Mouse (Mus musculus): ENCODE measurements around the gene Tmem87a.

The Tmem87a gene

DNA sequence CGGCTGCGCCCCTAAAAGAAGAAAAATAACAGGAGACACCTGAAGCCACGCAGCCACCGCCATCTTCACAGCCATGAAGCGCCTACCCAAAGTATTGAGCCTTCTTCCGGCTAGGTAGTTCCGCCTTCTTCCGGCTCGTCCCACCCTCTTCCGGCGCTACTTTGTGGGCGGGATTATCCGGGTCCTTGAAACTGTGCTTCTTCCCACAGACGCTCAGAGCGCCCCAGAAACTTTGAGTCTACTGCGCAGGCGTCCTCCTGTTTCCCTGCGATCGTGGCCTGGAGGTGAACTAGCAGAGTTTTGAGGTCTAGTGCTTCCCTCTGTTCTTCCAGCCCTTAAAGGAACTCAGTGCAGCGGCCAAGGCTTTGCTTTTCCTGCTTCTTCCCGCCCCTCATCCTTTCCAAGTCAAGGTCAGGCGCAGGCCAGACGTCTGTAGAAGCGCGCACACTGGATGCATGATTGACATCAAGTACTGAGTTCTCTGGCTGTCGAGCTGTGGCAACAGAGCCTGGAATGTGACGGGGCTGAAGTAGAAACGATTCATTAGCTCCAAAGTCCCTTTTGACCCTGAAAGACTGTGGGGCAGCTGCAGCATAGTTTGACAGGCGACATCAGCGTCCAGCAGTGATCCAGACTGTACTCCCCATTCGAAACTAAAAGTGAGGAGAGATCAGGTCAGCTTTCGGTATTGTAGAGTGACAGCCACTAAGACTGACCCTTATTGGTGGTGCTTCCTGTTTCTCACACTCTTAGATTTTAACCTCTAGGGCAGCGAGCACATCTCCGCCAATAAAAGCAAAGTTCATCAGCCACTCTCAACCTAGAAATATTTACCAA, at the start of gene Tmem87a:
TSS of gene Tmem87a (minus strand) at position 128 of the 837 bp plus-strand sequence.
- DNase-seq = peak; percentile 93 to 96

- DNase-seq = no peak
Measured at GRCm38 (mm10) chr2:120452600-120452999, 48.7 kb upstream of the Tmem87a start.

DNA sequence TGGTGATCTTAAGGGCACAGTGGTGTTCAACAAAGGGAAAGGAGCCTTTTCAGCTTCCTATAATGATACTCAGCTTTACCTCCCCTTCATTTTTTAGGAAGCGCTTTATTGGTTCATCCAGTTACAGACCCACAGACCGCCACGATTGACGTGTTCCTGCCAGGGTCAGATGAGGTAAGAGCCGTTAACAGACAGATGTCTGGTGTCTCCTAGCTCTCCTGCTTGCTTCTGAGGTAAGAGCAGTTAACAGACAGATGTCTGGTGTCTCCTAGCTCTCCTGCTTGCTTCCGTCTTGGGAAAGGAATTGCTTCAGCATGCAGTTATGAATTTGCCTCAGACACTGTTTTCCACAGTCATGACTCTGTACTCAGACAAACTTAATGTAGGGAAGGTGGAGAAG, 46.8 kb upstream of the Tmem87a start:
- DNase-seq = no peak

GRCm38 (mm10) chr2:120447306-120447705, 43.4 kb upstream of the Tmem87a start:
- DNase-seq = no peak

DNA sequence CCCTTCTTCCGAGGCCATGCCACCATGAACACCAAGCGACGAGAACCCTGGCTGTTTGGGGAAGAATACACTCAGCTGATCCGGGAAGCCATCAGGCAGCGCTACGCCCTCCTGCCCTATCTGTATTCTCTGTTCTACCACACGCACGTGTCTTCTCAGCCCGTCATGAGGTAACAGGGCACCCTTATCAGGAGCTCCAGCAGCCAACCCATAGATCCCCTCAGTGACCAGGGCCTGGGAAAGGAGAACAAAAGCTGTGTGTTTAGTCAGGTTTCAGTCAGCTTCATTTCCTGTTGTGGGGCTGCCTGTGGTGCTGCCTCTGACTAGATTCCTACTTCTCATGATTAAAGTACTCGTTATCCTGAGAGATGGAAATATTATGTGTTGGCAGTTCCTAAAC, 42.5 kb upstream of the Tmem87a start:
- DNase-seq = no peak

DNA sequence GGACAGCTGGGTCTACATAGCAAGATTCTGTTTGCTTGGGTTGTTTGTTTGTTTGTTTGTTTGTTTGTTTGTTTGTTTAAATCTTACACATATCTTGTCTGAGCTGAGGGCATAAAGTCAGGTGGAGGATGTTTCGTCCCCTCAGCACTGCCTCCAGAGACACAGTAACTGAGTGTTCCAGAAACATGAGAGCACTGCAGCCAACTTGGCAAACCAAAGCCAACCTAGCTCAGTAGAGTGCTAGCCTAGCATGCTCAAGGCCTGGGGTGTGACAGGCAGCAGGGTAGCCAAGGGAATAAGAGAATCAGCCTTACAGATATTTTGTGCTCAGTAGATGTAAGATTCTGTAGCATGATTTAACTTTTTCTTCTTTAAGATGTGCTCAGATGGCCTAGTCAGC, 40.6 kb upstream of the Tmem87a start:
- no peak for DNase-seq

DNA sequence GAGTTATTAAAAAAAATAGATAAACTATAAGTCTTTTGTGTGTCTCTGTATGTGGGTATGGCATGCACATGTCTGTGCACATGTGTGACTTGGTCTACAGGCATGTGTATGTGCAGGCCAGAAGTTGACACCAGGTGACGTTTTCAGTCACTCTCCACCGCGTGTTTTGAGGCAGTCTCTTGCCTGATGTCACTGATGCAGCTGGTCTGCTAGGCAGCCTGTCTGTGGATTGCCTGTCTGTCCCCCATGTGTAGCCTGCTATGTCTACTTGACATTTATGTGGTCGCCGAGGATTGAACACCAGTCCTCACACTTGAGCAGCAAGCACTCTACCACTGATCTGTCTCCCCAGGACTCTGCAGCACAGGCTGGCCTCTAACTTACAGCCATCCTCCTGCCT, 20.5 kb upstream of the Tmem87a start:
- no peak for DNase-seq

DNA sequence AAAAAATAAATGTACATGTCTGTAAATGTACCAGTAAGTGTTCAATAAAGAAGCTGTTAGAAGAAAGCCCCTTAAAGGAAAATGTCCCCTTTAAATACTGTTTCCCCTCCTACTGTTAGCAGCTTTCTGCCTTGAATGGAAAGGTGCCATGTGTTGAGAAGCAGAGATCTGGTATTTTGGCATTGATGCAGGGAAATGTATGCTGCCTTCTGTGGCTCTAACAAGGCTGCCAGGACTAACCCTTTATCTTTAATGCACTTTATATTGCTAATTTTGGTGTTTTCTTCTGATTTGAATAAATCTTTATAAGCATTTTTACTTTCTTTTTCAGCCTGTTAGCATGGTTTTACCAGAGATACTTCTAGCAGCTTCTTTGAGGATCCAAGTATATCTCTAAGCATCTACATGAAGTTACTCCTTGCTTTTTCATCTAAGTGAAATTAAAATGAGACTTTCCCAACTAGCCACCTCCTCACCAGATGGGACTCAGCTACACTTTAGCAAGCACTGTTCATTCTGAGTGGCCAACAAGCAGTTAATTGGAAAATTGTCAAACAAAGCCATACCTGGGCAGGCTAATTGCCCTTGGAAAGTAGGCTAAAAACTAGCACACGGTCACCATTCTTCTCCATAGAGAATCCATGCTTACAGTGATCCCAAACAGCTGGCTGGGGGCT, 11.0 kb upstream of the Tmem87a start:
- peak; percentile 27 to 61 for DNase-seq

DNA sequence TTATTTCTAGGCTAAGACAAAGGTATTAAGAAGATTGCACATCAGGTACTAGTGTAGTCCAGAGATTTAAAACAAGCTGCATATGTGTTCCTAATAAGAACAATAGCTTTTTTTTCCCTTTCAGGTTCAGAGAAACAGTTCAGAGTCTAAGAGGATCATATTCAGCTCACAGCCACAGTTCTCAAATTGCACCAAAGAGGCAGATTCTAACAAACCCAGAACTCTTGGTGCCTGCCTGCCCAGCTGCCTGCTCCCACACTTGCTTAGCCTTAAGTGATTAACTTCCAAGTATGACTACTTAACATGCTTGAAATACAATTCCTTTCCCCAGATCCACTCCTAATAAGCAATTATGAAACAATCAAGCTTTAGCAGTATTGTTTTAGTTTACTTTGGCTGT, 10.2 kb upstream of the Tmem87a start:
- DNase-seq = no peak

DNA sequence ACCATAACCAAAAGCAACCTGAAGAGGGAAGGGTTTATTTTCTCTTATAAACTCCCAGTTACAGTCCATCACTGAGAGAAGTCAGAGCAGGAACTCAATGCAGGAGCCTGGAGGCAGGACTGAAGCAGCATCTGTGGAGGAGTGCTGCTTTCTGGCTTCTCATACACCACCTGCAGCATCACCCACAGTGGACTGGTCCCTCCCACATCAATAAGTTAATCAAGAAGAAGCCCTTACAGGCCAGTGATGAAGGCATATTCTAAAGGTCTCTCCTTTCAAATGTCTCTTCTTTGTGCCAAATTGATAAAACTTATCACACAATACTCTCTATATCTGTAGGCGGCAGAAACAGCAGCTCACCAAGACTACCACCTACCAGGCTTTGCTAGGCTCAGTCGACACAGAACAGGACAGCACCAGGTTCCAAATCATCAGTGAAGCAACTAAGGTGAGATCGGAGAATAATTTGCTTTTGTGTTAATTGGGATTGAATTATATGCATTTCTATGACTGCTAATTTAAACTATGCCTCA, 7.2 kb upstream of the Tmem87a start:
- DNase-seq = no peak

DNA sequence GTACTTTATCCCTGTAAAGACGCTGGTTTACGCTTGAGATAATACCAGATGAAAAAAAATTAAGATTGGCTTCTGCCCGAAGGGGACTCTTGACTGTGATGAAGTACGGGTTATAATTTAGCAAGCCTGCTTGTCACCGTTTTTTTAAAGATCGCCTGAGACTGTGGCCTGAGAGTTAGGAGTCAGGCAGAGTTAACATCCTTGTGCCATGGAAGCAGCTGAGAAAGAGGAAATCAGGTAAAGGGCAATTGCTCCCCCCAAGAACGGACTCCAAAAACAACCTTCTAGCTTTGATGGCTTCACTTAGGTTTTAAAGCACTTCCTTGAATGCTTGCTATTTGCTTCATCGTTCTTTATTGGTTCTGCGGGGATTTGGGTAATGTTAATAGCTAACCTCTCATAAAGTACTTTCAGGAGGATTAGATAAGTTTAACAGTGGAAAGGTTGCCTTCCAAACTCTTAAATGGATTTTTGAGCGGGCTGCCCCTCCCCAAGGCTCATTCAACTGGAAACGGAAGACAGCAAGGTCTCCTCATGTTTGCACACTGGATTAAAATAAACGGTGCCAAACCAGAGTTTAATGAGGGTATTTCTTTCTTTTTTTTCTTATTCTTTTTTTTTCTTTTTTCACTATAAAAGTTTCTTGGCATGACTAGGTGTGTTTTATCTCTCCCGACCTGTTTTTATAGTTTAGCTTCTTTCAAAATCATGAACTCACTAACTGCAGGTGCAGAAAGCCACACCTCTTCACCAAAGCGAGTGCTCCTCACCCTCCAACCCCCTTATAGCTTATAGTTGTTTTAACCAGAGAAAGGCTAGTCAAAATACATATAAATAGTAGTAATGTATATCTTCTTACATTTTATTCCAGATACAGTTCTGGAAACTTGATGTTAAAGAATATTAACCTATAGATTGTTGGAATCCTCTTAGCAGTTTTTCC, 1.2 kb upstream of the Tmem87a start:
- DNase-seq = peak; percentile 13 to 22

DNA sequence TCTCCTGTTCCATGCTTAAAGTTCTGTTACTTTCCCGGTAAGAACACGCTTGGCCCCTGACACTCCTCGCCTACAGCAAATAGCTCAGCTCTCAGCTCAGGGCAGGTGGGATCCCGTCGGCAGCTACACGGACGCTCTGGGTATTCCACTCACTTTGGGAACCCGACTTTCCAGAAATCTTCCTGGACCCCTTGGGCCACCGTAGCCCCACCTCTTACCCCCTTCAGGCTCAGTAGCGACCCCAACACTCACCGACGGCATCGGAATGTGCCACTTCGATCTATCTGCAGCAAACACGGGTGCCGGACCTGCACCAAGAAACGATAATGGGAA, 294 bp downstream of the Tmem87a start, which contains the start of gene Ganc:
TSS of gene Ganc (plus strand) at position 244 of the 333 bp plus-strand sequence.
- DNase-seq = no peak

GRCm38 (mm10) chr2:120402813-120403212, 1.1 kb downstream of the Tmem87a start:
- no peak for DNase-seq

DNA sequence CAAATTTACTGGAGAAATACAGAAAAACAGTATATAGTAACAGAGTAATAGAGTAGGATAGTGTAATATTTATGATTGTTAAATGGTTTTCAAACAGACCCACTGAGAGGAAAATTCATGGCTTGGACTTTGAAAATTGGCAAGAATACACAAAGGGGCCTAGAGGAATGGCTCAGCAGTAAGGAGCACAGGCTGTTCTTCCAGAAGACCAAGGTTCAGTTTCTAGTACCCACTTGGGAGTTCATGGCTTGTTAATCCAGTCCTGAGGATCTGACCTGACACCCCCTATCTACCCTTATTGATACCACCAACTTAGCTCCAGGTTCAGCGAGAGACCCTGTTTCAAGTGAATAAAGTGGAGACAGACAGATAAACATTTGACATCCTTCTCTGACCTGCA, 6.0 kb downstream of the Tmem87a start:
- no peak for DNase-seq

GRCm38 (mm10) chr2:120392406-120392805, 11.5 kb downstream of the Tmem87a start:
- no peak for DNase-seq

GRCm38 (mm10) chr2:120390934-120391333, 13.0 kb downstream of the Tmem87a start:
- DNase-seq = no peak

DNA sequence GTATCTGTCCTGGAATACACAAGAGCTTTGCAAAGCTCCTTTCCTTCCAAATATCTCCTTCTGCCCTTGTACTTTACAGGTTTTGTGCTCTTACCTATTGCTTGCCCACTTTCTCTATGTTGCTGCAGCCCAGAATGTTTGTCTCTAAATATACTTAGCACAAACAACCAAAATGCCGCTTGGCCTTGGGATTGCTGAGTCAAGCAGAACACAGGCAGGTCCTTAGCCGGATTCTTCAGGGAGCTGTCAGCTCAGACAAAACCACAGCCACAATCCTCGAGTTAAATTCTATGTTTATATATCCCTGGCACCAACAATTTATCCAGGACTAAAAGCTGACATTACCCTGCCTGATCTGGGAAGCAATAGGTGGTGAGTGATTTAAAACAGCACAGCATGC, 14.5 kb downstream of the Tmem87a start:
- DNase-seq = no peak

DNA sequence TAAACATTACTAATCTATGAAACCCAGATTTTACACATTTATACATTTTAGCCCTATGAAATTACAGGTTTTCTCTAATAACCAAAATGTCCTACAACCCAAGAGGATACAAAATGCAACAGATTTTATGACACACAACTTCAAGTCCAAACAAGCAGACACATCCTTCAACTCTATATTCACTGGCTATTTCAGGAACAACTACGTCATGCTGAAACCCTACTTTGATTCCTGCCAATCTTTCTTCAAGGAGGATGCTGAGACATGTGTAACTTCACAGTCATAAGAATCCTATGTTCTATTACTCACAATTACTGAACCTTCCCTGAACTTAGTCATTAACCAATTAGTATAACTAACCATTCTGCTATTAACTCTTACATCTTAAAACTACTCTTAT, 16.6 kb downstream of the Tmem87a start:
- no peak for DNase-seq

GRCm38 (mm10) chr2:120386264-120386663, 17.6 kb downstream of the Tmem87a start:
- DNase-seq = no peak

- peak; percentile 13 to 32 for DNase-seq
Measured at GRCm38 (mm10) chr2:120373858-120374257, 30.1 kb downstream of the Tmem87a start.

GRCm38 (mm10) chr2:120367416-120368207, 36.3 kb downstream of the Tmem87a start:
- no peak for DNase-seq

- no peak for DNase-seq
Measured at GRCm38 (mm10) chr2:120366501-120366900, 37.4 kb downstream of the Tmem87a start.

All from cerebellum, postnatal 25 days (tissue).